Mouse (Mus musculus) intestine, postnatal 0 days (tissue): Measurements from ENCODE around the gene Efna5. TPM values are rescaled to one million over a fixed set of nuclear protein-coding genes. Genes with fewer than 3 reads are reported as not detected.

Experiments
- ATAC-seq: fragments of 200-750 bp; cut with Nextera tagmentation; 2 replicates; pipeline ENCODE4 v1.8.0; 2017; ENCODE audit warnings: mild to moderate bottlenecking, moderate TSS enrichment, moderate library complexity
- H3K27ac ChIP-seq: fragments of 300-500 bp; sonication (generic); 2 replicates; pipeline ENCODE4 v1.5.1; 2014; ENCODE audit warnings: mild to moderate bottlenecking, low read depth, low read length, moderate library complexity
- H3K27me3 ChIP-seq: fragments of 300-500 bp; sonication (generic); replicated peaks from 2 replicates; pipeline ENCODE4 v1.6.1; 2014; ENCODE audit warnings: low read length, mixed read lengths; ENCODE audit not compliant: control insufficient read depth, insufficient read depth
- H3K36me3 ChIP-seq: fragments of 300-500 bp; sonication (generic); 2 replicates; pipeline ENCODE4 v1.6.1; 2014; ENCODE audit warnings: mild to moderate bottlenecking, moderate library complexity; ENCODE audit not compliant: control insufficient read depth, insufficient read depth
- H3K4me1 ChIP-seq: fragments of 300-500 bp; sonication (generic); replicated peaks from 2 replicates; pipeline ENCODE4 v1.6.1; 2014; ENCODE audit warnings: antibody characterized with exemption, low read length, mixed read lengths; ENCODE audit not compliant: control insufficient read depth, insufficient read depth
- H3K4me2 ChIP-seq: fragments of 300-500 bp; sonication (generic); replicated peaks from 2 replicates; pipeline ENCODE4 v1.6.1; 2014; ENCODE audit warnings: low read depth, mild to moderate bottlenecking, moderate library complexity
- H3K4me3 ChIP-seq: fragments of 300-500 bp; sonication (generic); 2 replicates; pipeline ENCODE4 v1.5.1; 2014; ENCODE audit warnings: low read depth, low read length
- H3K9ac ChIP-seq: fragments of 300-500 bp; sonication (generic); 2 replicates; pipeline ENCODE4 v1.6.1; 2014; ENCODE audit warnings: mild to moderate bottlenecking, low read depth, low read length
- H3K9me3 ChIP-seq: fragments of 300-500 bp; sonication (generic); 2 replicates; pipeline ENCODE4 v1.6.1; 2016; ENCODE audit warnings: mixed run types; ENCODE audit not compliant: control insufficient read depth
- CTCF ChIP-seq: sonication (generic); IDR thresholded peaks from 2 replicates; pipeline ENCODE4 v1.5.1; 2016; ENCODE audit warnings: low read depth, mild to moderate bottlenecking, control low read depth, antibody characterized with exemption, moderate library complexity
- WGBS: fragments of 180-500 bp; shearing (Covaris S2); extraction: QIAGEN DNeasy Blood & Tissue Kit; methylation state at CpG from one replicate; pipeline ENCODE4 v1.1.7; 2014; 5-methylcytosine and 5-hydroxymethylcytosine counted together
- polyA plus RNA-seq: library from polyadenylated mRNA; unstranded; fragments of >200 nt; fragmentation: Nextera tagmentation; extraction: Ambion mirVana; gene quantifications from 2 replicates; pipeline ENCODE4 v1.2.1, GENCODE M21; 2015

Efna5 gene
- polyA plus RNA-seq, 1 experiment from 2014 or later, result 8.6 TPM

- H3K36me3 ChIP-seq, result no peaks in the 10 kb centered on the region
- no peak for TF ChIP-seq CTCF
- no peak overlapping the region for H3K27ac ChIP-seq
- H3K9me3 ChIP-seq, result no peaks in the 10 kb centered on the region
- peaks cover 18% of the 10 kb centered on the region for H3K27me3 ChIP-seq
- ATAC-seq, result no peak
- no peak overlapping the region for H3K4me3 ChIP-seq
- 18% methylated on average over 3 of the region's 3 CpGs for WGBS
- no peak overlapping the region for H3K9ac ChIP-seq
- H3K4me1 ChIP-seq, result no peaks in the 10 kb centered on the region
- no peak overlapping the region for H3K4me2 ChIP-seq
These were observed 5.4 kb downstream of the Efna5 start for GRCm38 (mm10) chr17:62875727-62876126.

GRCm38 (mm10) chr17:62871928-62872327 lies 9.2 kb downstream of the Efna5 start:
- ATAC-seq, result no peak
- H3K36me3 ChIP-seq, result no peaks in the 10 kb centered on the region
- H3K27ac ChIP-seq, result no peak overlapping the region
- H3K4me1 ChIP-seq, result no peaks in the 10 kb centered on the region
- no peak overlapping the region for H3K4me2 ChIP-seq
- no peak overlapping the region for H3K4me3 ChIP-seq
- no peak for TF ChIP-seq CTCF
- no peak overlapping the region for H3K9ac ChIP-seq
- 83% methylated on average over 3 of the region's 3 CpGs for WGBS
- no peaks in the 10 kb centered on the region for H3K9me3 ChIP-seq
- H3K27me3 ChIP-seq, result no peaks in the 10 kb centered on the region

GRCm38 (mm10) chr17:62871191-62871590 lies 9.9 kb downstream of the Efna5 start:
- H3K4me2 ChIP-seq, result no peak overlapping the region
- no peak overlapping the region for H3K4me3 ChIP-seq
- H3K27ac ChIP-seq, result no peak overlapping the region
- H3K36me3 ChIP-seq, result no peaks in the 10 kb centered on the region
- no peak overlapping the region for H3K9ac ChIP-seq
- no peak for ATAC-seq
- WGBS, result 76% methylated on average over 5 of the region's 5 CpGs
- H3K27me3 ChIP-seq, result no peaks in the 10 kb centered on the region
- H3K9me3 ChIP-seq, result no peaks in the 10 kb centered on the region
- no peak for TF ChIP-seq CTCF
- H3K4me1 ChIP-seq, result no peaks in the 10 kb centered on the region

- WGBS, result 92% methylated on average over 5 of the region's 5 CpGs
- no peak overlapping the region for H3K4me3 ChIP-seq
- no peak for TF ChIP-seq CTCF
- H3K9me3 ChIP-seq, result no peaks in the 10 kb centered on the region
- H3K9ac ChIP-seq, result no peak overlapping the region
- ATAC-seq, result no peak
- H3K4me1 ChIP-seq, result no peaks in the 10 kb centered on the region
- no peaks in the 10 kb centered on the region for H3K36me3 ChIP-seq
- no peaks in the 10 kb centered on the region for H3K27me3 ChIP-seq
- H3K4me2 ChIP-seq, result no peak overlapping the region
- no peak overlapping the region for H3K27ac ChIP-seq
These were observed 10.7 kb downstream of the Efna5 start for GRCm38 (mm10) chr17:62870446-62870845.

- H3K27ac ChIP-seq, result no peak overlapping the region
- TF ChIP-seq CTCF, result no peak
- no peak overlapping the region for H3K4me2 ChIP-seq
- peaks cover 4% of the 10 kb centered on the region; the same call in 1 of the 2 replicates for H3K36me3 ChIP-seq
- H3K27me3 ChIP-seq, result no peaks in the 10 kb centered on the region
- ATAC-seq, result no peak
- no peak overlapping the region for H3K9ac ChIP-seq
- H3K4me3 ChIP-seq, result no peak overlapping the region
- 94% methylated on average over 8 of the region's 8 CpGs for WGBS
- H3K4me1 ChIP-seq, result no peaks in the 10 kb centered on the region
- no peaks in the 10 kb centered on the region for H3K9me3 ChIP-seq
These were observed 16.2 kb downstream of the Efna5 start for GRCm38 (mm10) chr17:62864966-62865365.

- peaks cover 4% of the 10 kb centered on the region; the same call in 1 of the 2 replicates for H3K36me3 ChIP-seq
- H3K4me2 ChIP-seq, result no peak overlapping the region
- no peaks in the 10 kb centered on the region for H3K27me3 ChIP-seq
- H3K4me3 ChIP-seq, result no peak overlapping the region
- H3K9ac ChIP-seq, result no peak overlapping the region
- WGBS, result 61% methylated on average over 3 of the region's 3 CpGs
- no peak overlapping the region for H3K27ac ChIP-seq
- H3K9me3 ChIP-seq, result no peaks in the 10 kb centered on the region
- no peaks in the 10 kb centered on the region for H3K4me1 ChIP-seq
- TF ChIP-seq CTCF, result no peak
- ATAC-seq, result no peak
These were observed 18.1 kb downstream of the Efna5 start for GRCm38 (mm10) chr17:62863004-62863403.

GRCm38 (mm10) chr17:62862298-62862999 lies 18.7 kb downstream of the Efna5 start:
- 29% methylated on average over 12 of the region's 12 CpGs for WGBS
- H3K9ac ChIP-seq, result no peak overlapping the region
- peaks cover 4% of the 10 kb centered on the region; the same call in 1 of the 2 replicates for H3K36me3 ChIP-seq
- no peaks in the 10 kb centered on the region for H3K27me3 ChIP-seq
- H3K4me2 ChIP-seq, result peak overlapping the region; percentile 30; the same call in 1 of the 2 replicates
- H3K4me3 ChIP-seq, result no peak overlapping the region
- no peak overlapping the region for H3K27ac ChIP-seq
- no peaks in the 10 kb centered on the region for H3K9me3 ChIP-seq
- no peak for TF ChIP-seq CTCF
- no peak for ATAC-seq
- H3K4me1 ChIP-seq, result no peaks in the 10 kb centered on the region
